Mouse (Mus musculus) small intestine, adult 2 months (tissue): ENCODE results near the gene Stag1. TPM values are rescaled to one million over a fixed set of nuclear protein-coding genes. Genes with fewer than 3 reads are reported as not detected.

Experiments used
- H3K27ac ChIP-seq: fragments of 200-500 bp; 2 replicates; pipeline ENCODE4 v1.5.1; 2012; ENCODE audit warnings: low read depth, low read length, control low read depth, inconsistent platforms; ENCODE audit not compliant: insufficient read depth
- H3K27me3 ChIP-seq: fragments of 200-500 bp; 2 replicates; pipeline ENCODE4 v1.6.1; 2012; ENCODE audit warnings: mild to moderate bottlenecking, moderate library complexity, low read length, inconsistent platforms; ENCODE audit not compliant: control insufficient read depth, insufficient read depth
- H3K36me3 ChIP-seq: fragments of 200-500 bp; 2 replicates; pipeline ENCODE4 v1.6.1; 2012; ENCODE audit warnings: mild to moderate bottlenecking, low read length, control low read depth, inconsistent platforms; ENCODE audit not compliant: control insufficient read depth, insufficient read depth
- H3K4me1 ChIP-seq: fragments of 200-500 bp; 2 replicates; pipeline ENCODE4 v1.6.1; 2012; ENCODE audit warnings: low read length, inconsistent platforms, mixed read lengths; ENCODE audit not compliant: control insufficient read depth, insufficient read depth, insufficient read length
- H3K4me3 ChIP-seq: fragments of 200-500 bp; 2 replicates; pipeline ENCODE4 v1.5.1; 2012; ENCODE audit warnings: low read depth, mild to moderate bottlenecking, control low read depth, inconsistent platforms, low read length, moderate library complexity
- CTCF ChIP-seq: fragments of 200-500 bp; IDR thresholded peaks from 2 replicates; pipeline ENCODE4 v1.5.1; 2012; ENCODE audit warnings: low read depth, mild to moderate bottlenecking, control low read depth, inconsistent platforms, low read length, moderate library complexity, mixed read lengths; ENCODE audit not compliant: insufficient replicate concordance, insufficient read length; ENCODE audit errors: extremely low read depth
- POLR2A ChIP-seq: fragments of 200-500 bp; IDR thresholded peaks from 2 replicates; pipeline ENCODE4 v1.6.1; 2012; ENCODE audit warnings: low read depth, mild to moderate bottlenecking, control low read depth, inconsistent platforms, low read length, moderate library complexity
- WGBS: fragments of 180-500 bp; shearing (Covaris S2); methylation state at CpG from one replicate; pipeline ENCODE4 v1.1.7; 2018; 5-methylcytosine and 5-hydroxymethylcytosine counted together
- polyA plus RNA-seq: library from polyadenylated mRNA; depleted of rRNA; stranded (reverse); fragments of >200 nt; gene quantifications from 2 replicates; pipeline ENCODE4 v1.2.3, GENCODE M21; 2012

Gene Stag1
- polyA plus RNA-seq, 1 experiment: 0.89 TPM

DNA sequence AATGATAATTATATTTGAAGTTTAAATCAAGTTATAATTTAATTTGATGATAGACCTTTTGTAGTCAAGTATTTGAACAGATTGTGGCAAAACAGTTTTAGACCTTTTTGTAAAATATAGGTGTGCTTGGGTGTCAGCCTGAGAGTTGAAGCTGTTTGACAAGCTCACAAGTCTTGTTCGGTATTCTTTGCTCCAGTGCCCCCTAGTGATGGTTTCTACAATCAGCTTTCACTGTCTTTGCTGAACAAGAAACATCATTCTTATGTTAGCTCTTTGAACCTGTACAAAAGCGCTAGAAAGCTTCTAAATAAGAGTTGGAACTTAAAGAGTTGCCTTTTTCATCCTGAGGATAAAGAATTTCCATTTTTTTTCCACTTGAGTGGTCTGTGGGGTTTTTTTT is 319.5 kb downstream of the Stag1 start:
- WGBS: 38% methylated on average over 2 of the region's 2 CpGs

DNA sequence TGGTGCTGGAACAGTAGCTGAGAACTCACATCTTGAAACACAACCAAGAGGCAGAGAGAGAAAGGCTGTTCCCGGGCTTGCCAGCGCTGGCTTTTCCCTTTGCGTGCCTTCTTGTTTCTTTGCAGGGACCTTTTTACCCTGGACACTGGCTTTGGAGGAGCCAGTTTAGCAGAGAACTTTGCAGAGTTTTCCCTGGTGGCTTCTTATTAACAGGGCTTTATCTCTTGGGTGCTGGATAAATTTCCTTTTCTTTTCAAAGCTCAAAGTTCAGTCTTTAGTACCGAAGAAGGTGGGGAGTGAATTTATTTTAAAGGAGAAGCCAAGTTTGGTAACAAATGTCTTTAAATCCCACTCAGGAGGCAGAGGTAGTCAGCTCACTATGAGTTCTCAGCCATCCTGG is 329.0 kb downstream of the Stag1 start:
- no peaks in the 10 kb centered on the region for H3K27me3 ChIP-seq
- no peak overlapping the region for H3K4me3 ChIP-seq
- 41% methylated on average over 4 of the region's 4 CpGs for WGBS
- no peaks in the 10 kb centered on the region for H3K4me1 ChIP-seq
- H3K36me3 ChIP-seq: peaks cover 7% of the 10 kb centered on the region; the same call in 1 of the 2 replicates
- no peak for TF ChIP-seq POLR2A
- TF ChIP-seq CTCF: no peak
- H3K27ac ChIP-seq: no peak overlapping the region

More for the DNA sequence above, 319.5 kb downstream of the Stag1 start:
- H3K27me3 ChIP-seq: no peaks in the 10 kb centered on the region
- H3K4me3 ChIP-seq: no peak overlapping the region
- H3K4me1 ChIP-seq: no peaks in the 10 kb centered on the region
- TF ChIP-seq POLR2A (no peak), CTCF (no peak)
- no peaks in the 10 kb centered on the region for H3K36me3 ChIP-seq
- no peak overlapping the region for H3K27ac ChIP-seq

GRCm38 (mm10) chr9:100942042-100942441 is 344.4 kb downstream of the Stag1 start:
- whole genome bisulfite sequencing: 86% methylated on average over 2 of the region's 2 CpGs
- H3K27ac ChIP-seq: no peak overlapping the region
- TF ChIP-seq POLR2A (no peak), CTCF (no peak)
- no peaks in the 10 kb centered on the region for H3K4me1 ChIP-seq
- no peak overlapping the region for H3K4me3 ChIP-seq
- no peaks in the 10 kb centered on the region for H3K27me3 ChIP-seq
- H3K36me3 ChIP-seq: peaks cover 8% of the 10 kb centered on the region; the same call in 1 of the 2 replicates

GRCm38 (mm10) chr9:100944677-100945365 is 347.2 kb downstream of the Stag1 start:
- TF ChIP-seq POLR2A (no peak), CTCF (no peak)
- Histone ChIP-seq H3K27ac (no peak overlapping the region), H3K4me1 (no peaks in the 10 kb centered on the region), H3K4me3 (no peak overlapping the region), H3K36me3 (peaks cover 12% of the 10 kb centered on the region; the same call in 1 of the 2 replicates), H3K27me3 (no peaks in the 10 kb centered on the region)
- 70% methylated on average over 5 of the region's 5 CpGs for WGBS

GRCm38 (mm10) chr9:100951481-100951880 is 353.9 kb downstream of the Stag1 start:
- Histone ChIP-seq H3K4me1 (no peaks in the 10 kb centered on the region), H3K27ac (no peak overlapping the region), H3K36me3 (peaks cover 22% of the 10 kb centered on the region), H3K27me3 (no peaks in the 10 kb centered on the region), H3K4me3 (no peak overlapping the region)
- WGBS: 23% methylated on average over 4 of the region's 4 CpGs
- TF ChIP-seq POLR2A (no peak), CTCF (no peak)

GRCm38 (mm10) chr9:100962903-100963427 is 365.4 kb downstream of the Stag1 start:
- 79% methylated on average over 5 of the region's 5 CpGs for WGBS
- no peak for TF ChIP-seq POLR2A
- no peak for TF ChIP-seq CTCF
- Histone ChIP-seq H3K4me1 (peaks cover 5% of the 10 kb centered on the region; the same call in 1 of the 2 replicates), H3K27ac (no peak overlapping the region), H3K36me3 (0 out of 2 replicates have a peak, but pooled peaks cover 2% of the 10 kb centered on the region), H3K4me3 (no peak overlapping the region), H3K27me3 (no peaks in the 10 kb centered on the region)

- 91% methylated on average over 1 of the region's 1 CpGs for WGBS
- Histone ChIP-seq H3K4me1 (peaks cover 5% of the 10 kb centered on the region; the same call in 1 of the 2 replicates), H3K4me3 (no peak overlapping the region), H3K36me3 (0 out of 2 replicates have a peak, but pooled peaks cover 2% of the 10 kb centered on the region), H3K27me3 (no peaks in the 10 kb centered on the region), H3K27ac (no peak overlapping the region)
- TF ChIP-seq POLR2A (no peak), CTCF (no peak)
Measured at GRCm38 (mm10) chr9:100963428-100963912, 365.9 kb downstream of the Stag1 start.
